Mouse (Mus musculus): ENCODE results near the gene Fate1. TPM values are rescaled to one million over a fixed set of nuclear protein-coding genes. Genes with fewer than 3 reads are reported as not detected.

Fate1 gene
- total and polyA plus RNA-seq, 3 experiments: not detected

- Histone ChIP-seq H3K4me3 (ENCODE audit: control insufficient read depth in 1 of 2, insufficient read depth in 1 of 2, low read depth in 2 of 2, low read length in 2 of 2) (no peak within 1 kb of the TSS), H3K27ac (ENCODE audit: control insufficient read depth, low read depth, low read length) (no peak within 1 kb of the TSS), H3K79me2 (ENCODE audit: control insufficient read depth, insufficient read depth, low read length, poor library complexity) (no peaks in the 10 kb centered on the region), H3K27me3 (ENCODE audit: control insufficient read depth in 1 of 2, insufficient read depth in 2 of 2, low read length in 2 of 2) (no peaks in the 10 kb centered on the region), H3K9ac (ENCODE audit: control insufficient read depth, low read depth, low read length, poor library complexity, severe bottlenecking) (no peak within 1 kb of the TSS), H3K9me3 (replicated peaks; ENCODE audit: insufficient read depth, low read length) (no peaks in the 10 kb centered on the region), H3K36me3 (ENCODE audit: control insufficient read depth in 1 of 2, insufficient read depth in 2 of 2, low read length in 2 of 2) (no peaks in the 10 kb centered on the region), H3K4me1 (ENCODE audit: control insufficient read depth in 1 of 2, insufficient read depth in 2 of 2, low read length in 2 of 2) (no peaks in the 10 kb centered on the region)
- no peak for TF ChIP-seq HCFC1 (IDR thresholded peaks at IDR 0.05; ENCODE audit: low read depth, low read length)
- TF ChIP-seq POLR2AphosphoS2 (IDR thresholded peaks at IDR 0.05; ENCODE audit: low read length): no peak
- TF ChIP-seq SIN3A (IDR thresholded peaks at IDR 0.05; ENCODE audit: low read length): no peak
- TF ChIP-seq GABPA (IDR thresholded peaks at IDR 0.05; ENCODE audit: low read depth, low read length): no peak
- no peak for TF ChIP-seq POLR2AphosphoS5 (IDR thresholded peaks at IDR 0.05; ENCODE audit: borderline replicate concordance, low read depth, low read length)
- TF ChIP-seq TAL1 (IDR thresholded peaks at IDR 0.05; ENCODE audit: low read length): no peak
- no peak for TF ChIP-seq CHD2 (IDR thresholded peaks at IDR 0.05; ENCODE audit: low read length)
- no peak for TF ChIP-seq ZC3H11A (IDR thresholded peaks at IDR 0.05; ENCODE audit: low read depth, low read length)
- TF ChIP-seq MEF2A (IDR thresholded peaks at IDR 0.05; ENCODE audit: extremely low read depth, insufficient replicate concordance, low read depth, low read length, poor library complexity, severe bottlenecking): no peak
- TF ChIP-seq CTCF (IDR thresholded peaks at IDR 0.05 in 2 of 3, conservative IDR thresholded peaks at IDR 0.05 in 1 of 3; ENCODE audit: control insufficient read depth in 1 of 3, insufficient read depth in 1 of 3, low read depth in 2 of 3, low read length in 3 of 3, poor library complexity in 1 of 3, severe bottlenecking in 1 of 3): no peak
- no peak for TF ChIP-seq ETS1 (IDR thresholded peaks at IDR 0.05; ENCODE audit: low read depth, low read length)
- TF ChIP-seq BHLHE40 (IDR thresholded peaks at IDR 0.05; ENCODE audit: borderline replicate concordance, low read depth, low read length): no peak
- TF ChIP-seq ZMIZ1 (IDR thresholded peaks at IDR 0.05; ENCODE audit: low read depth, low read length): no peak
- TF ChIP-seq MYB (IDR thresholded peaks at IDR 0.05; ENCODE audit: low read depth, low read length): no peak
- no peak for TF ChIP-seq USF1 (IDR thresholded peaks at IDR 0.05; ENCODE audit: low read depth, low read length)
- TF ChIP-seq TCF12 (IDR thresholded peaks at IDR 0.05; ENCODE audit: low read depth, low read length): no peak
- DNase-seq (ENCODE audit: low read depth, low spot score): no peak
Observed at GRCm38 (mm10) chrX:71991549-71991948, 18.8 kb downstream of the Fate1 start, which contains the start of gene Cnga2. Gene Cnga2, plus strand, starts transcription at chrX:71991849.

GRCm38 (mm10) chrX:71995972-71996371 lies 23.2 kb downstream of the Fate1 start:
- H3K36me3 ChIP-seq (ENCODE audit: control insufficient read depth in 1 of 2, insufficient read depth in 2 of 2, low read length in 2 of 2): no peaks in the 10 kb centered on the region
- TF ChIP-seq ETS1 (IDR thresholded peaks at IDR 0.05; ENCODE audit: low read depth, low read length) (no peak), GATA1 (IDR thresholded peaks at IDR 0.05; ENCODE audit: low read depth, low read length) (no peak), GABPA (IDR thresholded peaks at IDR 0.05; ENCODE audit: low read depth, low read length) (no peak), USF2 (IDR thresholded peaks at IDR 0.05; ENCODE audit: borderline replicate concordance in 1 of 2, insufficient read depth in 1 of 2, low read depth in 1 of 2, low read length in 2 of 2) (no peak), UBTF (IDR thresholded peaks at IDR 0.05; ENCODE audit: borderline replicate concordance, insufficient read depth, low read depth, low read length) (no peak), KAT2A (conservative IDR thresholded peaks at IDR 0.05; ENCODE audit: low read depth, low read length) (no peak), JUND (IDR thresholded peaks at IDR 0.05; ENCODE audit: low read depth, low read length) (no peak), HCFC1 (IDR thresholded peaks at IDR 0.05; ENCODE audit: low read depth, low read length) (no peak), CHD1 (IDR thresholded peaks at IDR 0.05; ENCODE audit: low read depth, low read length) (no peak), POLR2AphosphoS2 (IDR thresholded peaks at IDR 0.05; ENCODE audit: low read length) (no peak), E2F4 (IDR thresholded peaks at IDR 0.05; ENCODE audit: borderline replicate concordance, low read depth, low read length) (no peak), EP300 (IDR thresholded peaks at IDR 0.05; ENCODE audit: low read depth in 1 of 2, low read length in 2 of 2) (no peak)

More at GRCm38 (mm10) chrX:71995972-71996371, 23.2 kb downstream of the Fate1 start:
- H3K27ac ChIP-seq (ENCODE audit: control insufficient read depth, low read depth, low read length): no peak overlapping the region
- no peak overlapping the region for H3K9ac ChIP-seq (ENCODE audit: control insufficient read depth, low read depth, low read length, poor library complexity, severe bottlenecking)
- H3K4me1 ChIP-seq (ENCODE audit: control insufficient read depth in 1 of 2, insufficient read depth in 2 of 2, low read length in 2 of 2): no peaks in the 10 kb centered on the region
- H3K9me3 ChIP-seq (replicated peaks; ENCODE audit: insufficient read depth, low read length): no peaks in the 10 kb centered on the region
- no peaks in the 10 kb centered on the region for H3K79me2 ChIP-seq (ENCODE audit: control insufficient read depth, insufficient read depth, low read length, poor library complexity)
- no peaks in the 10 kb centered on the region for H3K27me3 ChIP-seq (ENCODE audit: control insufficient read depth in 1 of 2, insufficient read depth in 2 of 2, low read length in 2 of 2)
- DNase-seq (ENCODE audit: low read depth, low spot score): no peak
- H3K4me3 ChIP-seq (ENCODE audit: control insufficient read depth in 1 of 2, insufficient read depth in 1 of 2, low read depth in 2 of 2, low read length in 2 of 2): no peak overlapping the region
